Mouse (Mus musculus) hindbrain, embryonic 14.5 days (tissue): ENCODE data around the gene Cops7b. TPM values are rescaled to one million over a fixed set of nuclear protein-coding genes. Genes with fewer than 3 reads are reported as not detected.
A peak's percentile ranks its signal among the peaks of the same experiment; 100 is the strongest.
"Not testable (repeated sequence)": the region's sequence is repeated elsewhere in the genome, so short reads cannot be mapped to it uniquely, and the experiment has no call there.

Experiments
- ATAC-seq: fragments of 200-750 bp; cut with Nextera tagmentation; 2 replicates; pipeline ENCODE4 v1.8.0; 2017; ENCODE audit warnings: moderate number of reproducible peaks, mild to moderate bottlenecking, moderate TSS enrichment, moderate library complexity; ENCODE audit not compliant: low FRiP score
- DNase-seq: peaks from one replicate; pipeline ENCODE4 v3.0.0-alpha.2; 2015; ENCODE audit warnings: low spot score
- H3K27ac ChIP-seq: fragments of 300-500 bp; sonication (generic); 2 replicates; pipeline ENCODE4 v1.5.1; 2014; ENCODE audit warnings: mild to moderate bottlenecking, moderate library complexity
- H3K27me3 ChIP-seq: fragments of 300-500 bp; sonication (generic); 2 replicates; pipeline ENCODE4 v1.6.1; 2014; ENCODE audit warnings: mild to moderate bottlenecking, low read length, mixed read lengths; ENCODE audit not compliant: control insufficient read depth, insufficient read depth
- H3K36me3 ChIP-seq: fragments of 300-500 bp; sonication (generic); replicated peaks from 2 replicates; pipeline ENCODE4 v1.6.1; 2014; ENCODE audit not compliant: control insufficient read depth, insufficient read depth
- H3K4me1 ChIP-seq: fragments of 300-500 bp; sonication (generic); replicated peaks from 2 replicates; pipeline ENCODE4 v1.6.1; 2014; ENCODE audit warnings: antibody characterized with exemption, low read length, mixed read lengths; ENCODE audit not compliant: control insufficient read depth, insufficient read depth
- H3K4me2 ChIP-seq: fragments of 300-500 bp; sonication (generic); replicated peaks from 2 replicates; pipeline ENCODE4 v1.6.1; 2014; ENCODE audit warnings: mild to moderate bottlenecking, moderate library complexity
- H3K4me3 ChIP-seq: fragments of 300-500 bp; sonication (generic); replicated peaks from 2 replicates; pipeline ENCODE4 v1.5.1; 2014; ENCODE audit warnings: mild to moderate bottlenecking, low read length
- H3K9ac ChIP-seq: fragments of 300-500 bp; sonication (generic); 2 replicates; pipeline ENCODE4 v1.6.1; 2014
- H3K9me3 ChIP-seq: fragments of 300-500 bp; sonication (generic); 2 replicates; pipeline ENCODE4 v1.6.1; 2016; ENCODE audit warnings: low read length; ENCODE audit not compliant: control insufficient read depth
- WGBS: fragments of 180-500 bp; shearing (Covaris S2); extraction: QIAGEN DNeasy Blood & Tissue Kit; methylation state at CpG from one replicate; pipeline ENCODE4 v1.1.7; 2014; 5-methylcytosine and 5-hydroxymethylcytosine counted together
- polyA plus RNA-seq: library from polyadenylated mRNA; unstranded; fragments of >200 nt; fragmentation: Nextera tagmentation; extraction: Ambion mirVana; gene quantifications from 2 replicates; pipeline ENCODE4 v1.2.1, GENCODE M21; 2014

The Cops7b gene
- polyA plus RNA-seq: 50.5 and 55.3 TPM in 2 replicates

DNA sequence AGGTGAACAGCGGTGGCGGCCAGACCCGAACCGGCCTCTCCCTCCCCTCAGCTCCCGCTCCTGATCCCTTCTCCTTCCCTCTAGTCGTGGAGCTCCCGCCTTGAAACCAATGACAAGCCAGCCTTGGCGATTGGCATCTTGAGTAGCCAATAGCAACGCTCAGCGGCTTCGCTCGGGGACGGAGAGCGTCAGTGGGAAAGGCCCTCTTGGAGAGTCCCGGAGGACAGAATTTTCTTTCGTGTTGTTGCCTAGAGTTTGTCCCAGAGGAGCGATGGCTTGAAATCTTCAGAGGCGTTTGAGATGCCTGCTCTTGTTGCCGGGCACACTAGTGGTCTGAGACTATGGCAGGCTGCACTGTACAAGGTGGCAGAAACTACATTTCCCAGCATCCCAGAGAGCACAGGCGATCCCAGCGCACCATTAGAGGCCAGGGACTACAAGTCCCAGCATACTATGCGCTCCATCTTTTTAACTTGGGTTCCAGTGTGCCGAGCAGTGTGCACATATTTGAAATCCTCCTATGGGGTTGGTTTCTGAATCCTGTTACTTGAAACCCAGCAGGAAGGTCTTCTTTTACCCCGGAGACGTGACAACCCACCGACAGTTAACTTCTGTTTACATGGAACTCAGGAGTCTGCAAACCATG lies at the start of gene Cops7b, which contains the start of gene Pde6d:
Gene Cops7b (plus strand): TSS at position 454 of the 646 bp plus-strand sequence.
Gene Pde6d (minus strand): TSS at position 179 of the 646 bp plus-strand sequence.
- H3K4me1 ChIP-seq: peaks cover 13% of the 10 kb centered on the region
- peak within 1 kb of the TSS; percentile 83 for H3K9ac ChIP-seq
- under 1% methylated on average over 26 of the region's 26 CpGs for WGBS
- peak; percentile 97 for ATAC-seq
- H3K27me3 ChIP-seq: no peaks in the 10 kb centered on the region
- H3K4me2 ChIP-seq: peak within 1 kb of the TSS; percentile 68
- peak within 1 kb of the TSS; percentile 73 for H3K27ac ChIP-seq
- peak; percentile 97 for DNase-seq
- H3K4me3 ChIP-seq: peak within 1 kb of the TSS; percentile 77
- H3K36me3 ChIP-seq: no peaks in the 10 kb centered on the region
- H3K9me3 ChIP-seq: no peaks in the 10 kb centered on the region

DNA sequence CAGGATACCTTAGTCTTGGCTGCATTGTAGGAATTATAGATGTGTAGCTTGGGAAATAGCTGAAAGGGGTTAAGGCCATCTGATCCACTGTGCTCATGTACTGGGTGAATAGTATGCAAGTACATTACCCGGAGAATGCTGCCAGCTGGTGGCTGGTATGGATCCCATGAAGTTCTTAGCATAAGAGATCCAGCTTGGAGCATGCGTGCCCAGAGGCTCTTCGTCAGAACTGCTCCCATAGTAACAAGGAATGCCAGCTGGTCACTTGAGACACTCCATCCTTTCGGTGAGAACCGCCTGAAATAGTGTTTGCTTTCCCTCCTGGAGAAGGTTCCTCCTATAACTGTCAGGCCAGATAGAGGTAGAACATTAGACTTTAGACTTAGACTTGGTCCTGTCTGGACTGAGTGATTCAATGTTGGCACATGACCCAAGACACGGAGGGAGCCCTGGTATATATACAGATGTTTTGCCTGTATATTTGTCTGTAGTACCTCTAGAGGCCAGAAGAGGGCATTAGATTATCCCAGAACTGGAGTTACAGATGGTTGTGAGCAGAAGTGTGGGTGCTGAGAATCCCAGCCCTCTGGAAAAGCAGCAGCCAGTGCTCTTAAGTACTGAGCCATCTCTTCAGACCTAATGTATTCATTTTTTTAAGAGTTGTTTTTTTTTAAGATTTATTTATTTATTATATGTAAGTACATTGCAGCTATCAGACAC lies 49.1 kb upstream of the Cops7b start:
- ATAC-seq: no peak
- peaks cover 32% of the 10 kb centered on the region for H3K4me1 ChIP-seq
- DNase-seq: no peak
- H3K9me3 ChIP-seq: no peaks in the 10 kb centered on the region
- no peak overlapping the region for H3K4me3 ChIP-seq
- no peak overlapping the region for H3K9ac ChIP-seq
- H3K4me2 ChIP-seq: no peak overlapping the region
- 74% methylated on average over 6 of the region's 6 CpGs for WGBS
- peaks cover 26% of the 10 kb centered on the region for H3K36me3 ChIP-seq
- no peaks in the 10 kb centered on the region for H3K27me3 ChIP-seq
- H3K27ac ChIP-seq: peak overlapping the region; percentile 14; the same call in 1 of the 2 replicates

- DNase-seq: no peak
- Histone ChIP-seq H3K27me3 (no peaks in the 10 kb centered on the region), H3K4me3 (no peak overlapping the region), H3K4me1 (no peaks in the 10 kb centered on the region), H3K4me2 (no peak overlapping the region), H3K36me3 (peaks cover 23% of the 10 kb centered on the region), H3K27ac (no peak overlapping the region), H3K9me3 (no peaks in the 10 kb centered on the region), H3K9ac (no peak overlapping the region)
- WGBS: 61% methylated on average over 3 of the region's 3 CpGs
- no peak for ATAC-seq
These were observed 44.3 kb upstream of the Cops7b start for GRCm38 (mm10) chr1:86538383-86538782.

DNA sequence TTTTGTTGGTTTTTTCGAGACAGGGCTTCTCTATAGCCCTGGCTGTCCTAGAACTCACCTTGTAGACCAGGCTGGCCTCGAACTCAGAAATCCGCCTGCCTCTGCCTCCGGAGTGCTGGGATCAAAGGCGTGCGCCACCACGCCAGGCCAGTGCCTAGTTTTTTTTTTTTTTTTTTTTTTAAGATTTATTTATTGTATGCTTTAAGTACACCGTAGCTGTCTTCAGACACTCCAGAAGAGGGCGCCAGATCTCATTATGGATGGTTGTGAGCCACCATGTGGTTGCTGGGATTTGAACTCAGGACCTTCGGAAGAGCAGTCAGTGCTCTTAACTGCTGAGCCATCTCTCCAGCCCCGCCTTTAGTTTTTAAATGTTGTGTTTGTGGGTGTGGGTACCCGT lies 43.1 kb upstream of the Cops7b start:
- H3K9me3 ChIP-seq, DNase-seq, H3K4me2 ChIP-seq, H3K27me3 ChIP-seq, ATAC-seq, H3K4me1 ChIP-seq, H3K9ac ChIP-seq, H3K27ac ChIP-seq, H3K4me3 ChIP-seq: not testable (repeated sequence)
- peaks cover 35% of the 10 kb centered on the region for H3K36me3 ChIP-seq
- 92% methylated on average over 12 of the region's 12 CpGs for WGBS

GRCm38 (mm10) chr1:86542584-86542983 lies 40.1 kb upstream of the Cops7b start:
- WGBS: 87% methylated on average over 2 of the region's 2 CpGs
- Histone ChIP-seq H3K27me3 (no peaks in the 10 kb centered on the region), H3K36me3 (peaks cover 65% of the 10 kb centered on the region), H3K4me2 (no peak overlapping the region), H3K9me3 (no peaks in the 10 kb centered on the region), H3K9ac (no peak overlapping the region), H3K4me1 (no peaks in the 10 kb centered on the region), H3K27ac (no peak overlapping the region), H3K4me3 (no peak overlapping the region)
- ATAC-seq (no peak), DNase-seq (no peak)

DNA sequence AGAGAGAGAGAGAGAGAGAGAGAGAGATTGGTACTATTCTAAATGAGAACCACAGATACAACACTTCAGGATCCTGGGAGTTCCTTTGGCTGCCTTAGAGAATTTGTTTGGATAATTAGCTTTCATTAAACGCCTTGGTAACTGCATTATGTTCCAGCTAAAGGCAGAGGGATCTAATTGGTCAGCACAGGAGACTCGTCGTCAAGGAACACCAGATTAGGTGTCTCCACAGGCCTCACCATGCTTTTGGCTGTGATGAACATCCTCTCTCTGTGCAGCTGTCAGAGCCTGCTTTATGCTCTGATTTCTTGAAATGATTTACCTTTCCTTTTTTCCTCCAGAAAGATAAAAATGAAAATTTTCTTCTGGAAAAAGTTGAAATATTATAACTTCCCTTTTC lies 35.9 kb upstream of the Cops7b start:
- Histone ChIP-seq H3K4me3 (no peak overlapping the region), H3K4me2 (no peak overlapping the region), H3K4me1 (no peaks in the 10 kb centered on the region), H3K9me3 (no peaks in the 10 kb centered on the region), H3K36me3 (peaks cover 61% of the 10 kb centered on the region), H3K27me3 (no peaks in the 10 kb centered on the region), H3K9ac (no peak overlapping the region), H3K27ac (no peak overlapping the region)
- DNase-seq (no peak), ATAC-seq (no peak)
- 45% methylated on average over 3 of the region's 3 CpGs for WGBS

- WGBS: 87% methylated on average over 4 of the region's 4 CpGs
- Histone ChIP-seq H3K27me3 (no peaks in the 10 kb centered on the region), H3K36me3 (peaks cover 26% of the 10 kb centered on the region)
These were observed 31.4 kb upstream of the Cops7b start for GRCm38 (mm10) chr1:86551299-86551698.

DNA sequence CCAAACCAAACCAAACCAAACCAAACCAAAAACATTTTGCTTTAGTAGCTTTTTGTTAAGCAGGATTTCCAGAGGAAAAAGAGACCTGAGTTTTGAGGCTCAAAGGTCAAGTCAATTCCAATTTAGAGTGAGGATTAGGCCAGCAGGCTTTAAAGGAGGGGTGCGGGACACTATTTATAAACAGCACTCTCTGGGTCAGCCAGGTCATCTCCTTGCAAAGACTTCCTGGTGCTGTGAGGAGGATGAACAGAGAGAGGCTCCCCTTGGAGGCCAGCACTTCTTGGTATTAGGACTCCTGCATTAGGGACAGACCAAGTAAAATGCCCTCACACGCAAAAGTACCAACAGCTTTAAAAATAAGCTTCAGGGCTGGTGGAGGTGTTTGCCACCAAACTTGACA lies 30.8 kb upstream of the Cops7b start:
- Histone ChIP-seq H3K27me3 (no peaks in the 10 kb centered on the region), H3K36me3 (peaks cover 25% of the 10 kb centered on the region), H3K9ac (no peak overlapping the region), H3K9me3 (no peaks in the 10 kb centered on the region), H3K4me2 (no peak overlapping the region), H3K4me3 (no peak overlapping the region), H3K27ac (no peak overlapping the region), H3K4me1 (no peaks in the 10 kb centered on the region)
- DNase-seq: no peak
- WGBS: 53% methylated on average over 2 of the region's 2 CpGs
- ATAC-seq: no peak

More at GRCm38 (mm10) chr1:86551299-86551698, 31.4 kb upstream of the Cops7b start:
- ATAC-seq (no peak), DNase-seq (no peak)
- Histone ChIP-seq H3K27ac (no peak overlapping the region), H3K4me1 (no peaks in the 10 kb centered on the region), H3K9me3 (no peaks in the 10 kb centered on the region), H3K4me2 (no peak overlapping the region), H3K9ac (no peak overlapping the region), H3K4me3 (no peak overlapping the region)

DNA sequence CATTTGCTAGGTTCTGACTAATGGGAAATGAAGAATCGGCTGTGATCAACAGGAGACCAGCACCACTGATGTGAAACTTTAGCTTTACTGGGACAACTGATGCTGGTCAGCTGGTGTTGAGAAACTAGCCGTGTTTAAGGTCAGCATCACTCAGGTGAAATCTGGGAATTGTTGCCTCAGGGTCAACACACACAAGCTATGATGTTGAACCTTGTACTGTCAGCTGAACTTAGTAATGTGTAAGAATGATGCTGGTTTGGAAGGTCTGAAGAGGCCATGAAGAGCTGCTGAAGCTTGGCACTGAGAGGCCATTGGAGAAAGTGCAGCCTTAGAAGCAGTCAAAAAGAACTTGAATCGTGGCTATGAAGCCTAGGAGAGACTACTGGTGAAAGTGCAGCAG lies 27.0 kb upstream of the Cops7b start:
- peaks cover 28% of the 10 kb centered on the region for H3K36me3 ChIP-seq
- H3K27ac ChIP-seq: no peak overlapping the region
- ATAC-seq (no peak), DNase-seq (no peak)
- 86% methylated on average over 3 of the region's 3 CpGs for WGBS
- no peak overlapping the region for H3K9ac ChIP-seq
- no peaks in the 10 kb centered on the region for H3K9me3 ChIP-seq
- H3K4me2 ChIP-seq: no peak overlapping the region
- H3K4me3 ChIP-seq: no peak overlapping the region
- H3K27me3 ChIP-seq: no peaks in the 10 kb centered on the region
- H3K4me1 ChIP-seq: no peaks in the 10 kb centered on the region
